Mouse (Mus musculus) olfactory bulb, adult 2 months (tissue): Measurements from ENCODE around the gene Cyba.

ENCODE experiments used
- CTCF ChIP-seq: fragments of 200-500 bp; IDR thresholded peaks from 2 replicates; pipeline ENCODE4 v1.5.1; 2012; ENCODE audit warnings: low read depth, mild to moderate bottlenecking, low read length, moderate library complexity; ENCODE audit not compliant: insufficient read depth
- POLR2A ChIP-seq: fragments of 200-500 bp; IDR thresholded peaks from 2 replicates; pipeline ENCODE4 v1.6.1; 2012; ENCODE audit warnings: mild to moderate bottlenecking, low read depth, low read length, moderate library complexity; ENCODE audit not compliant: insufficient read depth

GRCm38 (mm10) chr8:122459990-122460389 lies 27.3 kb upstream of the Cyba start:
- no peak for TF ChIP-seq CTCF
- TF ChIP-seq POLR2A = no peak
